Comparison of ENCODE assay signal across 33 mouse cellular contexts in genomic region chr1:116281144-116281543, GRCm38 (mm10).
"Had no signal": no experiment of that assay in that cellular context is flagged by ENCODE, and none has a peak within 500 bp of the region (broad histone marks: within the 10 kb centered on the region; RNA-seq: fewer than 3 reads in every experiment).

No protein-coding gene starts in this region.

- DNase-seq: heart, postnatal 10 days; heart, postnatal 14 days; heart, postnatal 36 days; heart, postnatal 4 days; kidney, adult 11 months; kidney, adult 18-20 months; kidney, adult 2 months; kidney, adult 8-10 months; kidney, adult 9 months; kidney, postnatal 10 days; kidney, postnatal 14 days; kidney, postnatal 25 days; kidney, postnatal 36 days; kidney, postnatal 4 days; layer of hippocampus, adult 9-11 months; layer of hippocampus, postnatal 36 days had no signal

- H3K9ac ChIP-seq: heart, embryonic 12.5 days; heart, embryonic 13.5 days; heart, embryonic 15.5 days; hindbrain, embryonic 14.5 days; hindbrain, embryonic 15.5 days; intestine, embryonic 15.5 days; kidney, embryonic 15.5 days had no signal

- H3K36me3 ChIP-seq: heart, embryonic 10.5 days; heart, embryonic 12.5 days; heart, embryonic 13.5 days; heart, embryonic 15.5 days; hindbrain, embryonic 10.5 days; hindbrain, embryonic 15.5 days; intestine, embryonic 15.5 days; kidney, embryonic 15.5 days had no signal

- H3K27ac ChIP-seq: heart, embryonic 10.5 days; heart, embryonic 13.5 days; heart, embryonic 15.5 days; hindbrain, embryonic 10.5 days; hindbrain, embryonic 14.5 days; hindbrain, embryonic 15.5 days; intestine, embryonic 15.5 days; kidney, embryonic 15.5 days; kidney, postnatal 0 days; layer of hippocampus, adult 2 months; left cerebral cortex, adult 2 months had no signal

- ATAC-seq: hindbrain, embryonic 16.5 days; inflammation-experienced regulatory T-cells, adult 6 months; intestine, embryonic 15.5 days; intestine, embryonic 16.5 days; intestine, postnatal 0 days had no signal

- H3K27me3 ChIP-seq: heart, embryonic 12.5 days; heart, embryonic 13.5 days; heart, embryonic 15.5 days; hindbrain, embryonic 15.5 days; intestine, embryonic 15.5 days; kidney, embryonic 15.5 days had no signal

- H3K4me2 ChIP-seq: heart, embryonic 11.5 days; heart, embryonic 12.5 days; heart, embryonic 13.5 days; heart, embryonic 15.5 days; hindbrain, embryonic 14.5 days; hindbrain, embryonic 15.5 days; intestine, embryonic 15.5 days; kidney, embryonic 15.5 days had no signal

- H3K4me3 ChIP-seq: heart, embryonic 10.5 days; heart, embryonic 12.5 days; heart, embryonic 13.5 days; heart, embryonic 15.5 days; hindbrain, embryonic 10.5 days; hindbrain, embryonic 15.5 days; intestine, embryonic 15.5 days; kidney, embryonic 15.5 days; layer of hippocampus, adult 2 months; left cerebral cortex, adult 2 months had no signal

- H3K9me3 ChIP-seq: heart, embryonic 13.5 days; heart, embryonic 15.5 days; hindbrain, embryonic 15.5 days; intestine, embryonic 15.5 days; kidney, embryonic 15.5 days had no signal

- H3K4me1 ChIP-seq: heart, embryonic 10.5 days; heart, embryonic 12.5 days; heart, embryonic 13.5 days; heart, embryonic 15.5 days; hindbrain, embryonic 15.5 days; intestine, embryonic 15.5 days; kidney, embryonic 15.5 days had no signal
